Mouse (Mus musculus): ENCODE data around the gene Dnaja2.

The Dnaja2 gene

GRCm38 (mm10) chr8:85555181-85556145 lies at the start of gene Dnaja2:
Gene Dnaja2, minus strand, starts transcription at chr8:85555344.
- DNase-seq (ENCODE audit: low spot score in 2 of 2), result peak; percentile 90 to 95

- DNase-seq (ENCODE audit: low spot score in 2 of 2), result no peak
Measured at GRCm38 (mm10) chr8:85604201-85604600, 49.1 kb upstream of the Dnaja2 start.

GRCm38 (mm10) chr8:85603203-85603895 lies 48.2 kb upstream of the Dnaja2 start:
- peak in 1 of 2 experiments; percentile 30 for DNase-seq (ENCODE audit: low spot score in 2 of 2)

- no peak for DNase-seq (ENCODE audit: low spot score in 2 of 2)
Measured at GRCm38 (mm10) chr8:85602737-85603136, 47.6 kb upstream of the Dnaja2 start.

- DNase-seq (ENCODE audit: low spot score in 2 of 2), result no peak
Measured at GRCm38 (mm10) chr8:85601741-85602140, 46.6 kb upstream of the Dnaja2 start.

- DNase-seq (ENCODE audit: low spot score in 2 of 2), result no peak
Measured at GRCm38 (mm10) chr8:85597413-85598191, 42.5 kb upstream of the Dnaja2 start.

- DNase-seq (ENCODE audit: low spot score in 2 of 2), result no peak
Measured at GRCm38 (mm10) chr8:85595391-85595790, 40.2 kb upstream of the Dnaja2 start.

GRCm38 (mm10) chr8:85594983-85595382 lies 39.8 kb upstream of the Dnaja2 start:
- DNase-seq (ENCODE audit: low spot score in 2 of 2), result no peak

GRCm38 (mm10) chr8:85593324-85593723 lies 38.2 kb upstream of the Dnaja2 start:
- DNase-seq (ENCODE audit: low spot score in 2 of 2), result no peak

- no peak for DNase-seq (ENCODE audit: low spot score in 2 of 2)
Measured at GRCm38 (mm10) chr8:85591532-85591931, 36.4 kb upstream of the Dnaja2 start.

GRCm38 (mm10) chr8:85590258-85590657 lies 35.1 kb upstream of the Dnaja2 start:
- no peak for DNase-seq (ENCODE audit: low spot score in 2 of 2)

GRCm38 (mm10) chr8:85588596-85588995 lies 33.5 kb upstream of the Dnaja2 start:
- no peak for DNase-seq (ENCODE audit: low spot score in 2 of 2)

- DNase-seq (ENCODE audit: low spot score in 2 of 2), result no peak
Measured at GRCm38 (mm10) chr8:85577666-85578065, 22.5 kb upstream of the Dnaja2 start.

- no peak for DNase-seq (ENCODE audit: low spot score in 2 of 2)
Measured at GRCm38 (mm10) chr8:85573972-85574496, 18.9 kb upstream of the Dnaja2 start.

GRCm38 (mm10) chr8:85570466-85570865 lies 15.3 kb upstream of the Dnaja2 start:
- DNase-seq (ENCODE audit: low spot score in 2 of 2), result no peak

- no peak for DNase-seq (ENCODE audit: low spot score in 2 of 2)
Measured at GRCm38 (mm10) chr8:85567801-85568200, 12.7 kb upstream of the Dnaja2 start.

- no peak for DNase-seq (ENCODE audit: low spot score in 2 of 2)
Measured at GRCm38 (mm10) chr8:85565186-85565585, 10.0 kb upstream of the Dnaja2 start.

- no peak for DNase-seq (ENCODE audit: low spot score in 2 of 2)
Measured at GRCm38 (mm10) chr8:85563336-85563735, 8.2 kb upstream of the Dnaja2 start.

- no peak for DNase-seq (ENCODE audit: low spot score in 2 of 2)
Measured at GRCm38 (mm10) chr8:85559966-85560365, 4.8 kb upstream of the Dnaja2 start.

- no peak for DNase-seq (ENCODE audit: low spot score in 2 of 2)
Measured at GRCm38 (mm10) chr8:85559201-85559600, 4.1 kb upstream of the Dnaja2 start.

- no peak for DNase-seq (ENCODE audit: low spot score in 2 of 2)
Measured at GRCm38 (mm10) chr8:85557601-85557986, 2.5 kb upstream of the Dnaja2 start.
